Mouse (Mus musculus) liver, embryonic 14.5 days (tissue): ENCODE data around the gene Mfsd4b5.

Experiments used
- CTCF ChIP-seq: IDR thresholded peaks from 2 replicates; pipeline ENCODE4 v1.5.1; 2016; ENCODE audit warnings: antibody characterized with exemption, low read depth, control low read depth
- EP300 ChIP-seq: IDR thresholded peaks from 2 replicates; pipeline ENCODE4 v1.6.1; 2016; ENCODE audit warnings: antibody characterized with exemption, low read depth

GRCm38 (mm10) chr10:39936553-39936952 is 49.9 kb downstream of the Mfsd4b5 start:
- no peak for TF ChIP-seq CTCF
- no peak for TF ChIP-seq EP300
